Mouse (Mus musculus) right cerebral cortex, postnatal 36 days (tissue): Measurements from ENCODE around the gene Apold1.

ENCODE experiments used
- DNase-seq, 2 experiments: peaks; one replicate each; pipeline ENCODE4 v3.0.0; 2022; ENCODE audit warnings: low spot score in 2 of 2, mixed read lengths in 1 of 2

Apold1 gene

GRCm38 (mm10) chr6:134972096-134972495, 9.4 kb upstream of the Apold1 start:
- no peak for DNase-seq

DNA sequence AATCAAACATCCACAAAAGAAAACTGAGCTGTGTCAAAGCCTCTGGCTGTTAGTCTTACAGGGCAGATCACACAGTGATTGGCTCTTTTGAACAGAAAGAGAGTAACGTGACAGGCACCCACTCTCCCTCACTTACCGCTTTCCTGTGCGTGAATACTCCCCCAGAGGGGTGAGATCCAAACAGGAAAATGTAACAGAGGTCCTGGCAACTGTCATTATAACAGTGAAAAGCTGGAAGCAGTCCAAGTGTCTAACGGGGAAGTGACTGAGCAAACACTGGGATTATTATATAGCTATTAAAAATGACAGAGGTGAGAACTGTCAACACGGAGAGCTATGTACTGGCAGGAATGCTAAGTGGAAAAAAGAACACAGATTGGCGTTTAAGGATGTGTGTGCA, 4.9 kb upstream of the Apold1 start:
- DNase-seq: no peak

- peak; percentile 82 to 83 for DNase-seq
These were observed 2.2 kb downstream of the Apold1 start for GRCm38 (mm10) chr6:134983529-134984370.

GRCm38 (mm10) chr6:134984748-134985147, 3.2 kb downstream of the Apold1 start:
- DNase-seq: no peak

- no peak for DNase-seq
These were observed 6.9 kb downstream of the Apold1 start for GRCm38 (mm10) chr6:134988377-134988776.

- DNase-seq: no peak
These were observed 9.2 kb downstream of the Apold1 start for GRCm38 (mm10) chr6:134990674-134991073.

DNA sequence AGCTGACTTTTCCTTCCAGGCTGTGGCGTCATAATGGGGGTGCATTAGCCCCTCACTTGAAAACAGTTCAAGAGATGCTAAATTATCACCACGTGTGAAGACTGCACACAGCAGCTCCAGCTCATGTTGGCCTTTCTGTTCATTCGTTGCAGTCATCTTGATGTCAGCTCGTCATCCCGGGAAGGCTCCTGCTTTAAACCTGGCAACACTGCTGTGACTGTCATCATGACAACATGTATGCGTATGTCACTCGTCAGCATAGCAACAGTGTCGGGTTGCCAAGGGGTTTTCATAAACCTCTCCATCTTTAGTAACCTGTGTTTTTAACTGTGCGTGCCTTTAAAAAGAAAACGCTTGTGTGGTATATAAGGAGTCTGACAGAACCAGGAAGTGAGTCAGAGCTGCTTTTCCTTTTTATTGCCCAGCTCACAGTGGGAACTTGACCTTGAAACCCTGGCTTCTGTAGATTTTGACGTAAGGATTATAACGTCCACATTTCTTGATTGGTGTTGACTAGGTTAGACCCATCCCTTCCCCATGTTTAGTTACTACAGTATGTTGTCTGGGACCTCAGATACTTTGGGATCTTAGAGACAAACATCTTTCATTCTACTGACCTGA, 12.6 kb downstream of the Apold1 start:
- DNase-seq: peak; percentile 49 to 76

GRCm38 (mm10) chr6:134994985-134995384, 13.5 kb downstream of the Apold1 start:
- DNase-seq: peak; percentile 45 to 57

GRCm38 (mm10) chr6:134996918-134997317, 15.4 kb downstream of the Apold1 start:
- DNase-seq: no peak

GRCm38 (mm10) chr6:134998076-134998475, 16.6 kb downstream of the Apold1 start:
- no peak for DNase-seq

- no peak for DNase-seq
These were observed 17.3 kb downstream of the Apold1 start for GRCm38 (mm10) chr6:134998781-134999180.

DNA sequence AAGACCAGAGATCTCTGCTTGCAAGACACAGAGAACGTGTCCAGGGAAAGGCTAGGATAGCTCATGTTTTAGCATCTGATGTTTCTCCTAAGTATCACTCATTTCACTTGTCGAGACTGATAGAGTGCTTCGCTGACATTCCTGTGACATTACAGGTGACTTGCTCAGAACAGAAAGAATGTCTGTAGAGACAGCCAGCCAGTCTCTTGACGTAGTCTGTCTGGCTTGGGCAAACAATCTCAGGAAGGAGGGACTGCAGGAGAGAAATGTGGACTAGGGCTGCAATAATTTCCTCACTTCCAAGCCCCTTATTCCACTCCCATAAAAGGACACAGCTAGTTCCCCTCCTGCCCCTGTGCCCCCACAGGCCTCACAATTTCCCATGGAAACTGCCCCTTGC, 18.8 kb downstream of the Apold1 start:
- no peak for DNase-seq

DNA sequence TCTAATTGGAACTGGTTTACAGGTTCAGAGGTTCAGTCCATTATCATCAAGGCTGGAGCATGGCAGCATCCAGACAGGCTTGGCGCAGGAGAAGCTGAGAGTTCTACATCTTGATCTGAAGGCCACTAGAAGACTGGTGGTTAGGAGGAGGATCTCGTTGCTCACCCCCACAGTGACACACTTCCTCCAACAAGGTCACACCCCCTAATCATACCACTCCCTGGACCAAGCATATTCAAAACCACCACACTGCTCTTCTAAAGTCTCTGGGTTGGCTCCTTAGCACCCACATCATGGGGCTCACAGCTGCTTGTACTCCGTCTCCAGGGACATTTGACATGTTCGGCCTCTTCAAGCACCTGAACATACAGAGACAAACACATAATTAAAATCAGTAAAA, 20.5 kb downstream of the Apold1 start:
- no peak for DNase-seq

GRCm38 (mm10) chr6:135006372-135006771, 24.9 kb downstream of the Apold1 start:
- DNase-seq: no peak

DNA sequence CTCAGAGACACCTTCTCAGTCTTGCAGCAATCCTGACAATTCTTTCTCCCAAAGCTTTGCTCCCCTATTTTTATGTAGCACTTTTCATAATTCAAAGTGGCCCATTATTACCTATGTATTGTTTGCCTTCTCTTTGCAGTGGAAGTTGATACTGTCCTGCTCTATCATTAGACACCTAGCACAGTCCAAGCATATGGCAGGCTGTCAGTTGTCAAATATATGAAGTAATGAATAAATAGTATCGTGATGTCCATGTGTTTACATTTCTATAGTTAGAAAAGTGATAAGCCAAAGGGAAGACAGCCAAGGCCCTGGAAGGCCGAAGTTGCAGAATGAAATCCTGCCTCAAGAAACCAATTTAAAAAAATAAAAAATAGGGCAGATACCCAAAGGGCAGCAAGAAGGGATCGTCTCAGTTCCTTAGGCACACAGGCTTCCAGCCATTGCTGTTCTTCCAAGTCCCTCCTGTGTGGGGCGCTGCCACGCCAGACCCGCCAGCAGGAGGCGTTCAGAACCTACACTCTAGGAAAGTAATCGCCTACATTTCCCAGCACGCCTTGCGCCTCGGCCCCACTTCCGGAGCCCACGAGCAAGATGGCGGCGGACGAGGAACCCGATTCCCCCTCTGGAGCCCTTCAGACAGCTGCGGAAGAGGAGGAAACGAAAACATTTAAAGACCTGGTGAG, 29.7 kb downstream of the Apold1 start, which contains the start of gene Ddx47:
Gene Ddx47, plus strand, starts transcription at position 565 of the 686 bp plus-strand sequence.
- DNase-seq: peak; percentile 93 to 94

DNA sequence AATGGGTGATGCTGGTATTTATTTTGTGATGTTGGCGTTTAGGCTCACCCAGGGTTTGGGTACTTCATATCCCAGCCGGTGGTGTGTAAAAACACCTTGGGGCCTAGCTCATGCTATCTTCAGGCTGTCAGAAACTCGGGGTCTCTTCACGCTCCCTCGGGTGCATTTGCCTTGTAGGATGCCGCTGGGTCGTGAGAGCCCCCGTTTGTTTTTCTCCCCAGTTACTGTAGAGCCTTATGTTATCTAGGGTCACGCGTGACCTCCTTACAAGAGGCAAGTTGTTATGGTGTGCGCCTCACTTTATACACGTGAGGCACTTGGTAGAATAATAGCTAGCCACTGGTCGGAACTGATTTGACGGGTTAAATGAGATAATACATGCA, 30.2 kb downstream of the Apold1 start:
- no peak for DNase-seq

DNA sequence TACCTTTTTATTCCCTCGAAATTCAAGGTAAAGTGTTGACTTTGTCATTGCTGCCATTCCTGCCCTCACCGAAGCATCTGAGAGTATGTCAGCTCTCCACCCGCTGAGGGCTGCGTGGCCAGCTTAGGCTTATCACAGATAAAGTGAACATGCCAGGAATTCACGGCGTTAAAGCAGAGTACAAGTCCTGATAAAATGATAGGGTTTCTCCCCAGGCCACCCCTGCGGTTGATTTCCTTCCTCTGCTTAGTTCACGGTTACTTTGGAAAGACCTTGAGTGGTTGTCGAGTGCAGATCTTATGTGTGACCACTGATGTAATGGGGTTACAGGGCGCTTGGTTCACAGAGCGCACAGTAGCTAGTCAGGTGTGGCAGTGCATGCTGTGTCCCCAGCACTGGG, 35.7 kb downstream of the Apold1 start:
- no peak for DNase-seq

GRCm38 (mm10) chr6:135019564-135019963, 38.0 kb downstream of the Apold1 start:
- no peak for DNase-seq

DNA sequence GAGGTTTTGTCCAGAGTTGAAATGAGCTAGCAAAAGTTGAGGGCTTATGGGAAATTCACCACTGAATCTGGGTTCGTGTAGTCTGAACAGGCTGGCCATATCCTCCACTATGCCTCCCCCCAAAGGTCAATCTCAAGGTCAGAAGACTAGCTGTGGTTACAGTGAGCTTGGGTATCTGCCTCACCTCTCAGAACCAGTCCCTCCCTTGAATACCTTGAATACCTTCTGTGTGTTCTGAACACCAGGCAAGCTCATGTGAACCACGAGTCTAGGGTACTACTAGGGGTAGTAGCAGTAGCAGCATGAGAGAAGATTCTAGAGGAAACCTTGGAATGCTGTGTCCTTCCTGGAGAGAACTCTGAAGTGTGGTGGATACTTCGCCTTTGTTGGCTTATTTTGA, 40.1 kb downstream of the Apold1 start:
- DNase-seq: no peak

GRCm38 (mm10) chr6:135023379-135023778, 41.9 kb downstream of the Apold1 start:
- DNase-seq: no peak

GRCm38 (mm10) chr6:135024781-135025420, 43.4 kb downstream of the Apold1 start:
- no peak for DNase-seq

- DNase-seq: no peak
These were observed 44.7 kb downstream of the Apold1 start for GRCm38 (mm10) chr6:135026232-135026631.
